Mouse (Mus musculus) intestine, embryonic 15.5 days (tissue): ENCODE measurements around the gene Cacng7. TPM values are rescaled to one million over a fixed set of nuclear protein-coding genes. Genes with fewer than 3 reads are reported as not detected.
A peak's percentile ranks its signal among the peaks of the same experiment; 100 is the strongest.

ENCODE experiments used
- ATAC-seq: fragments of 200-750 bp; cut with Nextera tagmentation; 2 replicates; pipeline ENCODE4 v1.8.0; 2017; ENCODE audit warnings: moderate TSS enrichment, moderate library complexity
- H3K27ac ChIP-seq: fragments of 300-500 bp; sonication (generic); 2 replicates; pipeline ENCODE4 v1.5.1; 2015; ENCODE audit warnings: mild to moderate bottlenecking, inconsistent platforms
- H3K27me3 ChIP-seq: fragments of 300-500 bp; sonication (generic); replicated peaks from 2 replicates; pipeline ENCODE4 v1.6.1; 2015; ENCODE audit warnings: inconsistent platforms
- H3K36me3 ChIP-seq: fragments of 300-500 bp; sonication (generic); 2 replicates; pipeline ENCODE4 v1.6.1; 2015; ENCODE audit warnings: inconsistent platforms
- H3K4me1 ChIP-seq: fragments of 300-500 bp; sonication (generic); replicated peaks from 2 replicates; pipeline ENCODE4 v1.6.1; 2015; ENCODE audit warnings: inconsistent platforms
- H3K4me2 ChIP-seq: fragments of 300-500 bp; sonication (generic); replicated peaks from 2 replicates; pipeline ENCODE4 v1.6.1; 2015; ENCODE audit warnings: mild to moderate bottlenecking, inconsistent platforms
- H3K4me3 ChIP-seq: fragments of 300-500 bp; sonication (generic); replicated peaks from 2 replicates; pipeline ENCODE4 v1.5.1; 2015; ENCODE audit warnings: inconsistent platforms
- H3K9ac ChIP-seq: fragments of 300-500 bp; sonication (generic); 2 replicates; pipeline ENCODE4 v1.6.1; 2015; ENCODE audit warnings: inconsistent platforms
- H3K9me3 ChIP-seq: fragments of 300-500 bp; sonication (generic); 2 replicates; pipeline ENCODE4 v1.6.1; 2016; ENCODE audit warnings: inconsistent platforms
- WGBS: fragments of 180-500 bp; shearing (Covaris S2); methylation state at CpG from one replicate; pipeline ENCODE4 v1.1.7; 2015; 5-methylcytosine and 5-hydroxymethylcytosine counted together
- polyA plus RNA-seq: library from polyadenylated mRNA; unstranded; fragments of >200 nt; fragmentation: Nextera tagmentation; extraction: Ambion mirVana; gene quantifications from 2 replicates; pipeline ENCODE4 v1.2.1, GENCODE M21; 2015

Gene Cacng7
- polyA plus RNA-seq, 1 experiment from 2014 or later, result 1.2 TPM

DNA sequence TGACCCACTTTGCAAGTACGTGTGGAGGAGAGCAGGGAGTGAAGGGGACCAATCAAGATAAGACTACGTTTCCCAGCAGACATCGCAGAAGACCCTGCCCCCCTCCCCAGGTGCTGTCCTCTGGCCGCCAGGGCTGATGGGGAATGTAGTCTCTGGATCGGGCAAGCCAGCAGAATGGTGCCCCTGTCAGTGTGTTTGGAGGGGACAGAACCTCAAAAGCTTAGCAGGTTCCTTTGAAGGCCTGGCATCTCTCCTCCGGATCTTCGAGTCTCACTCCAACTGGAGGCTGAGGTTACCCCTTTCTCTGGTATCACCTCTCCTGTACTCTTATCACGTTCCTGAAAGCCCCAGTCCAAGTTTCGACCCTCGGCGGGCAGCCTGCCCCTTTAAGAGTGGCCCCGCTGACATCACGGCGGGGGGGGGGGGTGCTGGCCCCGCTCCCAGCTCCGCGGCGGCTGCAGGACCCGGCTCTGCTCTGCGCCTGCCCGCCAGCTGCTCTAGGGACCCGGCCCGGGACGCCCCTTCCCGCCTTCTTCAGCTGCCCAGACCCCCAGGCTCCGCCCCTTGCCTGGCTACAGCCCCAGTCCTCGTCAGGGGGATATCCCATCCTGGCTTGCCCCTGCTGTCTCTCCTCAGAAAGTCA, 1.1 kb upstream of the Cacng7 start:
- H3K36me3 ChIP-seq, result no peaks in the 10 kb centered on the region
- H3K27me3 ChIP-seq, result peaks cover 6% of the 10 kb centered on the region
- peak overlapping the region; percentile 86 for H3K27ac ChIP-seq
- H3K9ac ChIP-seq, result peak overlapping the region; percentile 20; the same call in 1 of the 2 replicates
- 0 out of 2 replicates have a peak, but pooled peaks cover 4% of the 10 kb centered on the region for H3K4me1 ChIP-seq
- peak overlapping the region; percentile 65 for H3K4me2 ChIP-seq
- ATAC-seq, result peak; percentile 92
- 0% methylated on average over 26 of the region's 27 CpGs for WGBS
- peak overlapping the region; percentile 57 for H3K4me3 ChIP-seq
- no peaks in the 10 kb centered on the region for H3K9me3 ChIP-seq

GRCm38 (mm10) chr7:3332224-3332615, 535 bp upstream of the Cacng7 start:
- H3K4me3 ChIP-seq, result peak overlapping the region; percentile 57
- peak overlapping the region; percentile 65 for H3K4me2 ChIP-seq
- H3K9ac ChIP-seq, result no peak overlapping the region
- peaks cover 6% of the 10 kb centered on the region for H3K27me3 ChIP-seq
- 0 out of 2 replicates have a peak, but pooled peaks cover 4% of the 10 kb centered on the region for H3K4me1 ChIP-seq
- no peaks in the 10 kb centered on the region for H3K9me3 ChIP-seq
- H3K36me3 ChIP-seq, result no peaks in the 10 kb centered on the region
- 2% methylated on average over 4 of the region's 4 CpGs for WGBS
- ATAC-seq, result peak; percentile 14; the same call in 1 of the 2 replicates
- H3K27ac ChIP-seq, result peak overlapping the region; percentile 86

DNA sequence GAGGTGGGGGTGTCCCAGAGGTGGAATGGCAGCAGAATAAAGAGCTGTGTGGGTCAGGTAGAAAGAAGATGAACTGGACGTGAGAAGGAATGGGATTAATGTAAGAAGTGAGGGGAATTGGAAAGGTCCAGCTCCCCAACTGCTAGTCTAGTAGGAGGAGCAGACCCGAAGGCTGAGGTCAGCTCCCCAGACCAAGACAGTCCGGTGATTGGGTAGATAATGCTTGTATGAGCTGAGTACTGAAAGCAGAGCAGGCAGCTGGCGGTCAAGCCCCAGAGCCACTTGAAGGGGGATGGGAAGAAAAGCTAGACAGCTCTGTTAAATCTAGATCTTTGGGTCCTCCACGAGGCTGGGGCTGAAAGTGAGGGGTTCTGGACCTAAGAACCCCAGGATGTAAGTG, 787 bp downstream of the Cacng7 start:
- Histone ChIP-seq H3K27ac (peak overlapping the region; percentile 80; the same call in 1 of the 2 replicates), H3K4me3 (peak overlapping the region; percentile 57), H3K4me2 (peak overlapping the region; percentile 65), H3K9me3 (no peaks in the 10 kb centered on the region), H3K27me3 (peaks cover 6% of the 10 kb centered on the region), H3K4me1 (0 out of 2 replicates have a peak, but pooled peaks cover 4% of the 10 kb centered on the region), H3K36me3 (no peaks in the 10 kb centered on the region), H3K9ac (peak overlapping the region; percentile 54)
- no peak for ATAC-seq
- WGBS, result 15% methylated on average over 5 of the region's 5 CpGs

- Histone ChIP-seq H3K27me3 (peaks cover 6% of the 10 kb centered on the region), H3K4me1 (no peaks in the 10 kb centered on the region), H3K9ac (no peak overlapping the region), H3K4me2 (no peak overlapping the region), H3K36me3 (no peaks in the 10 kb centered on the region), H3K9me3 (no peaks in the 10 kb centered on the region), H3K4me3 (no peak overlapping the region), H3K27ac (no peak overlapping the region)
- 70% methylated on average over 17 of the region's 17 CpGs for WGBS
- no peak for ATAC-seq
Observed at GRCm38 (mm10) chr7:3336412-3336811, 3.7 kb downstream of the Cacng7 start.

DNA sequence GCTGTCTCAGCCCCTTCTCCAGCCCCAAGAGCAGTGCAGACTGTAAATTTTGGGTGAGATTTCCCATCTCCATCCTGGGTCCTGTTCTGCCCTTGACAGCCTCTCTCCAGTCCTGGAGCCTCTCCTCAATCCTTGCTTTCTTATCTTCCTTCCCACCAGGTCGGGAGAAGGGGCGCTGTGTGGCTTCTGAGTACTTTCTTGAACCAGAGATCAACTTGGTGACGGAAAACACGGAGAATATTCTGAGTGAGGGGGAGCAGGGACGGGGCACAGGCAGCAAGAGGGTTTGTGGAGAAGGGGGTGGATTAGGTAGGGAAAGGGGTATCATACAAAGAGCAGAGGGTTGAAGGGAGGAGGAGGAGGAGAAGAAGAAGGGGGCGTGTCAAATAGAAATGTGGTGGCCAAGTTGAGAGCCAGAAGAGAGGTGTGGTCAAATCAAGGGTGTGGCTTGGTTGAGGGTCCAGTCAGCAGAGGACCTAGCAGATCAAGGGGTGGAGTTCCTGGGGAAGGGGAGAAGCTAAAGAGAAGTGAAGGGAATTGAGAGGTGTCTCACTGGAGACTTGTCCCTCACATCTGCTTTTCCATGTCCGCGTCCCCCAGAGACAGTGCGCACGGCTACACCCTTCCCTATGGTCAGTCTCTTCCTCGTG, 5.7 kb downstream of the Cacng7 start:
- 72% methylated on average over 11 of the region's 11 CpGs for WGBS
- no peak for ATAC-seq

GRCm38 (mm10) chr7:3339010-3339409, 6.3 kb downstream of the Cacng7 start:
- Histone ChIP-seq H3K9me3 (no peaks in the 10 kb centered on the region), H3K36me3 (no peaks in the 10 kb centered on the region), H3K4me2 (no peak overlapping the region), H3K9ac (no peak overlapping the region), H3K4me3 (no peak overlapping the region), H3K4me1 (no peaks in the 10 kb centered on the region), H3K27me3 (no peaks in the 10 kb centered on the region), H3K27ac (no peak overlapping the region)
- no peak for ATAC-seq
- 83% methylated on average over 11 of the region's 11 CpGs for WGBS

More for the DNA sequence above, 5.7 kb downstream of the Cacng7 start:
- H3K27me3 ChIP-seq, result no peaks in the 10 kb centered on the region
- H3K36me3 ChIP-seq, result no peaks in the 10 kb centered on the region
- H3K9ac ChIP-seq, result no peak overlapping the region
- no peaks in the 10 kb centered on the region for H3K4me1 ChIP-seq
- H3K4me2 ChIP-seq, result no peak overlapping the region
- no peak overlapping the region for H3K27ac ChIP-seq
- no peaks in the 10 kb centered on the region for H3K9me3 ChIP-seq
- no peak overlapping the region for H3K4me3 ChIP-seq

GRCm38 (mm10) chr7:3343861-3344260, 11.1 kb downstream of the Cacng7 start:
- H3K27ac ChIP-seq, result no peak overlapping the region
- no peaks in the 10 kb centered on the region for H3K9me3 ChIP-seq
- H3K9ac ChIP-seq, result no peak overlapping the region
- no peak overlapping the region for H3K4me3 ChIP-seq
- ATAC-seq, result no peak
- H3K4me2 ChIP-seq, result no peak overlapping the region
- 89% methylated on average over 3 of the region's 3 CpGs for WGBS
- no peaks in the 10 kb centered on the region for H3K27me3 ChIP-seq
- H3K4me1 ChIP-seq, result no peaks in the 10 kb centered on the region
- no peaks in the 10 kb centered on the region for H3K36me3 ChIP-seq

GRCm38 (mm10) chr7:3345301-3345700, 12.5 kb downstream of the Cacng7 start:
- no peak overlapping the region for H3K9ac ChIP-seq

DNA sequence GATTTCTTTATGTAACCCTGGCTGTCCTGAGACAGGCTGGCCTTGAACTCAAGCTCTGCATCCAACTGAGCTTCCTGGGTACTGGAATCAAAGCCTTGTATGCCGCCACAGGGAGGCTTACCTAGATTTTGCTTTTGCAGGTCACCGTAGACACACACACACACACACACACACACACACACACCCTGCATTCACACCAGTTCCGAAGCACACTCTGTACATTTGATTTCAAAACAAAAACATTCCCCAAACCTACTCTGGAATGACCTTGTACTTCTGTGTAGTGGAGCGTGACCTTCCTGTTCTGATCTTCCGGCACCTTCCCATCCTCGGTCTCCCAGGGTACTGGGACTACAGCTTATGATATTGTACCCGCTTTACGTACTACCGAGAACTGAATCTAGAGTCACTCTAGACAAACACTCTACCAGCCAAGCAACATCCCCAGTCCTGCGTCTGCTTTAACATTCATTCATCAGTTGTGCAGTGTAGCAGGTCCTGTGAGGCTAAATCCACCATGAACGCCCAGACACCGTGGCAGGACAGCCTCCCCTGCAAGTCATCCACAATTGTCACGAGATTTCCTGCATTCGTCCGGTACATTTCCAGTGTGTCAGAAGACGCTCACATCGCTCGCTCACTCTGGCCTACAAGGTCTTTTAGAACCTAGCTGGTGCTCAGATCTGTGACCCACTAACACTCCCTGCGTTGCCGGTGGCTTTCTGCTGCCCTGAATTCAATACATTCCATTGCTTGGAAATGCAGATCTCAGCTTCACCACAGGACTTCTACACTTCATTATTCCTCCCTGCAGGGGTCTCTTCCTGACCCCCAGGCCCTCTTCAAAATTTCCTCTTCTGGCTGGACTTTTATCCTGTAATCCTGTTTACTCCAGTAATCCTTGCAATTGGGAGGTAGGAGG, 14.9 kb downstream of the Cacng7 start:
- H3K27ac ChIP-seq, result no peak overlapping the region
- no peaks in the 10 kb centered on the region for H3K36me3 ChIP-seq
- 69% methylated on average over 20 of the region's 20 CpGs for WGBS

More at GRCm38 (mm10) chr7:3345301-3345700, 12.5 kb downstream of the Cacng7 start:
- Histone ChIP-seq H3K4me3 (no peak overlapping the region), H3K36me3 (no peaks in the 10 kb centered on the region), H3K4me1 (no peaks in the 10 kb centered on the region), H3K27me3 (no peaks in the 10 kb centered on the region), H3K4me2 (no peak overlapping the region), H3K9me3 (no peaks in the 10 kb centered on the region), H3K27ac (no peak overlapping the region)
- no peak for ATAC-seq
- over 99% methylated on average over 3 of the region's 3 CpGs for WGBS

DNA sequence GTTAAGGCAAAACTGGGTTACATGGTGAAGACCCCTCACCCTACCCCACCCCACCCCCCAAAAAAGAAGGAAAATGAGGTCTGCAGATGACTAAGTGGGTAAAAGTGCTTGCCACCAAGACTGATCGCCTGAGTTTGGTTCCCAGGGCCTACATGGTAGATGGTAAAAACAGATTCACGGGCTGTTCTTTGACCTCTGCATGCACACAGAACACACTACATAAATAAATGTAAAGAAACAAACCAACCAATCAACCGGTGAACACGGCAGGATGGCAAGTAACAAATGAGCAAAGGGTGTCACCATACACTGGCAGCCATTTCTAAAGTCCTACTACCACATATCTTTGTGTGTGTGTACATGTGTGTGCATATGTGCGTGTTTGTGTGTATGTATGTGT, 15.6 kb downstream of the Cacng7 start:
- 67% methylated on average over 5 of the region's 5 CpGs for WGBS
- Histone ChIP-seq H3K4me1 (no peaks in the 10 kb centered on the region), H3K27ac (no peak overlapping the region), H3K9ac (no peak overlapping the region), H3K27me3 (no peaks in the 10 kb centered on the region), H3K4me2 (no peak overlapping the region), H3K4me3 (no peak overlapping the region), H3K9me3 (no peaks in the 10 kb centered on the region), H3K36me3 (no peaks in the 10 kb centered on the region)
- no peak for ATAC-seq

More for the DNA sequence above, 14.9 kb downstream of the Cacng7 start:
- Histone ChIP-seq H3K4me1 (no peaks in the 10 kb centered on the region), H3K4me2 (no peak overlapping the region), H3K4me3 (no peak overlapping the region), H3K9me3 (no peaks in the 10 kb centered on the region), H3K9ac (no peak overlapping the region), H3K27me3 (no peaks in the 10 kb centered on the region)
- ATAC-seq, result no peak

DNA sequence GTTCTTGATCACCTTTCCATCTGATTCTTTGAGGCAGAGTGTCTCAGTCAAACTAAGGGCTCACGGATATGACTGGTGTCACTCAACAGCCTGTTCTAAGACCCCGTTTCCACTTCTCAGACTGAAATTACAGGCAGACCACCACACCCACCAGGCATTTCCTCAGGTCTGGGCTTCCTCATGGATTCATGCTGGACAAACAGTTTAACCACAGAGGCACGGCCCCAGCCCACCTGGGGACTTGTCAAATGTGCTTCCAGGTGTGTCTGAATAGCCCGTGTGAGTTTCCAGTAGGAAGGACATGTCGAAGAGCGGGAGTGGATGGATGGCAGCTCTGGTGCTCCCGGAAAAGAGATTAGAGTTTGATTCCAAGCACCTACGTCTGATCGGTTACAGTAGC, 17.0 kb downstream of the Cacng7 start:
- H3K4me3 ChIP-seq, result no peak overlapping the region
- H3K27me3 ChIP-seq, result no peaks in the 10 kb centered on the region
- no peak overlapping the region for H3K27ac ChIP-seq
- no peak for ATAC-seq
- no peak overlapping the region for H3K4me2 ChIP-seq
- no peaks in the 10 kb centered on the region for H3K36me3 ChIP-seq
- H3K9me3 ChIP-seq, result no peaks in the 10 kb centered on the region
- 91% methylated on average over 9 of the region's 9 CpGs for whole genome bisulfite sequencing
- H3K4me1 ChIP-seq, result no peaks in the 10 kb centered on the region
- H3K9ac ChIP-seq, result no peak overlapping the region

DNA sequence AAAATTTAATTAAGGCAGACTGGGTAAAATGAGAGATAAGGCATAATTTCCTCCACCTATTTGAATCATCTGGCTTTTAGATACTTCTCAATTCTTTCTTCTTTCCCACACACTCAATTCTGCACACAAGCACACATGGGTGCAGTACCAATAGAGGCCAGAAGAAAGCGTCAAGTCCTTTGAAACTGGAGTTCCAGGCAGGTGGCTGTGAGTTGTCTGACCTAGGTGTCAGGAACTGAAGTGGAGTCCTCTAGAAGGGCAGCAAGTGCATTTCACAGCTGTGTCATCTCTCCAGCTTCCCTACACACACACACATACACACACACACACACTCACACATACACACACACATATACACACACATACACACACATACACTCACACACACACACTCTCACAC, 18.8 kb downstream of the Cacng7 start:
- no peak overlapping the region for H3K4me3 ChIP-seq
- H3K4me2 ChIP-seq, result no peak overlapping the region
- WGBS, result 83% methylated on average over 1 of the region's 1 CpGs
- no peaks in the 10 kb centered on the region for H3K36me3 ChIP-seq
- no peak overlapping the region for H3K27ac ChIP-seq
- H3K27me3 ChIP-seq, result no peaks in the 10 kb centered on the region
- no peaks in the 10 kb centered on the region for H3K4me1 ChIP-seq
- ATAC-seq, result no peak
- H3K9me3 ChIP-seq, result no peaks in the 10 kb centered on the region
- no peak overlapping the region for H3K9ac ChIP-seq
